Mouse (Mus musculus): Measurements from ENCODE around the gene Htatsf1. TPM values are rescaled to one million over a fixed set of nuclear protein-coding genes. Genes with fewer than 3 reads are reported as not detected.

The Htatsf1 gene
- polyA plus RNA-seq (2012; rRNA removed): 8.5 and 9.2 TPM in 2 replicates

DNA sequence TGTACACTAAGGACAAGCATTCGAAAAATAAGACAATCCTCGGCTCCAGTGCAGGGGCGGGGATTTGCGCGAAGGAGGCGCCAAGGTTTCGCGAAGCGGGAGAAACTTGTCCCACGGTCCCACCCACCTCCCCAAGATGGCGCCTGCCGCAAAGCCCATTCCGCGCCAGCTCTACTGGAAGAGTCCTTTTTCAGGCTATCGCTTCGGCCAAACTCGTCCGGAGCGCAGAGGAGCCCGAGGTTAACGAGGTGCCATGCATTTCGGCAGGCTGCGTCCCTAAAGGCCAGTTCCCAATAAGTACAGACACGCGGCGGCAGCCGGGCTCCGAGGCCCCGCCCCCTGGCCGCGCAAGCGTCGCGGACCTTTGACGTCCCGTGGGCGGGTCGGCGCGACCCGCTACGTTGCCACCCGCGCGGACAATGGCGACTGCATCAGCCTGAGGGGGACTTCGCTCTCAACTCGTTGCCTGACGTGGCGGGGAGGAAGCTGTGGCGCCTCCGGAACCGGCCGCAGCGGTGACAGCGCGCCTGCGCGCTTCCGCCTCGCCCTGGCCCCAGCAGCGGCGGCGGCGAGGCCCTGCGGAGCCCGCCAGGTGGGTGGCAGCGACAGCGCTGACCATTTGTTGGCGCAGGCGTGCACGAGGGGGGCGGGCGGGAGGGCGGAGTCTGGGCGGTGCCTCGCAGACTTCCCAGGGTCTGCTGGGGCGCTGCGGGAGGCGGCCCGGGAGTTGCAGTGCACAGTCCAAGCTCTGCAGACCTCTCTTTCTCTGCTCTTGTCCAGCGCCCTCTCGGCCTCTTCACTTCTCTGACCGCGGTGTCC lies at the start of gene Htatsf1:
Gene Htatsf1 (plus strand): TSS at position 410 of the 819 bp plus-strand sequence.

DNA sequence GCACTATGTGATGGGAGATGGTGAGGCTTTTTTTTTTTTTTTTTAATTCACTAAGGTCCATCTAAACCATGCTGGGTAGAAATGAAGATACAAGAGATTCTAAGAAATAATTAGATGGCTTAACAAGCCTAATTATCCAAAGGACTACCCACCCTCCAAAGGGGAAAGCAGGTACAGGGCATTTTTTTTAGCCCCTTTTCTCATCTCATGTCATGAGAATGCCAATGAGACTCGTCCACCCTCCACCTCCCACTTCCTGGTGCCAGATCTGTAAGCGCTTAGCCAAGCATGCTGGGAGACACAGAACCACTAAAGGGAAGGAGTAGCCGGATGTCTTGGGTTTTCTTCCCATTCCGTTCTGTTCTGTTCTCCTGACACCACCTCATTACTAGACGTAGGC lies 10.6 kb upstream of the Htatsf1 start, which contains the start of gene Brs3:
Gene Brs3 (plus strand): TSS at position 301 of the 400 bp plus-strand sequence.

DNA sequence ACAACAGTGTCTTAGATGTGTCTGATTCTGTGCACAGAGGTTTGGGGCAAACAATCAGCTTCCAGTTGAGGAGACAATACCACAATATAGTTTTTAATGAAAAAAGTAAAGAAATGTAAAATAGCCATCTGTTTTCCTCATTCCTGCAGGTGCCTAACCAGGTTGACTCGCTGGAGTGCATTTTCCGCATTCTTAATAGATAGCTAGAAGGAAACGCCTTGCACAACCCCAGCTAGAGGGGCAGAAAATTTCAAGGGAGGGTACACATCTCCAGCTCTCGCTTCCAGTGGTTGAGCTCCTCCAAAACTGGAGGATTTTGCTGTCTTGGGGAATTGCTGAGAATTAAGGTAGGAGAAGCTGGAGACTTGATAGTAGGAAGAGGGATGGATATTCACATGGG lies 34.4 kb downstream of the Htatsf1 start, which contains the start of gene Vgll1:
Gene Vgll1 (plus strand): TSS at position 301 of the 400 bp plus-strand sequence.

Other genes starting within 250 kb of the Htatsf1 start
- gene Map7d3, start 231.3 kb upstream of the Htatsf1 start, polyA plus RNA-seq (2012; rRNA removed): 0.09 and 0.10 TPM in 2 replicates
- gene Adgrg4, start 183.4 kb upstream of the Htatsf1 start, polyA plus RNA-seq (2012; rRNA removed): not detected in 2 replicates
- not detected in 2 replicates for gene Brs3, start 10.5 kb upstream of the Htatsf1 start, polyA plus RNA-seq (2012; rRNA removed)
- not detected in 2 replicates for gene Vgll1, start 34.5 kb downstream of the Htatsf1 start, polyA plus RNA-seq (2012; rRNA removed)
- gene Cd40lg, start 158.6 kb downstream of the Htatsf1 start, polyA plus RNA-seq (2012; rRNA removed): not detected in 2 replicates

All from liver, embryonic 18 days (tissue).